ENCODE assay signal across 12 mouse cellular contexts in the genomic region with DNA sequence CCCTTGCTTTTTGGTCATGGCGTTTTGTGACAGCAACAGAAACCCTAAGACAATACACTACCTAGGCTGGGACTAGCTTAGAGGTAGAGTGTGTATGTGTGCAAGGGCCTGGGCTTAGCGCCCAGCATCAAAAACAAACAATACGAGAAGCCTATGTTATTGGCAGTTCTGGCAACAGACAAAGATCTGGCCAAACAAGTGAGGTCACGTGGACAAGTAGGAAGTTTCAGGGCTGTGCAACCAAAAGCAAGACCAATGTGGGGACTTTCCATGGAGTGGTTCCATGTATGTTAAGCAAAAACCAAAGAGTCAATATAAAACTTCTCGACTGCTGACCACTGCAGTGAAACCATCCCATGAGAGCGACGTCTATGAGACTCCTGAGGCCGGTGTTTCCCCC.
"Had no signal": no experiment of that assay in that cellular context is flagged by ENCODE, and none has a peak within 500 bp of the region (broad histone marks: within the 10 kb centered on the region; RNA-seq: fewer than 3 reads in every experiment).

No protein-coding gene starts in this region.

- H3K9ac ChIP-seq: kidney, embryonic 15.5 days; liver, embryonic 15.5 days; midbrain, embryonic 13.5 days; neural tube, embryonic 15.5 days had no signal

- ATAC-seq: midbrain, embryonic 13.5 days had no signal

- H3K27ac ChIP-seq: kidney, embryonic 15.5 days; left cerebral cortex, adult 2 months; limb, embryonic 10.5 days; liver, embryonic 15.5 days; midbrain, embryonic 13.5 days; neural tube, embryonic 15.5 days had no signal

- H3K4me1 ChIP-seq: neural tube, embryonic 15.5 days had no signal

- H3K9me3 ChIP-seq: kidney, embryonic 15.5 days; limb, embryonic 10.5 days; liver, embryonic 15.5 days; midbrain, embryonic 13.5 days; neural tube, embryonic 15.5 days had no signal

- H3K4me2 ChIP-seq: kidney, embryonic 15.5 days; liver, embryonic 15.5 days; midbrain, embryonic 13.5 days; neural tube, embryonic 15.5 days had no signal

- H3K4me3 ChIP-seq: kidney, embryonic 15.5 days; left cerebral cortex, adult 2 months; limb, embryonic 10.5 days; liver, embryonic 15.5 days; midbrain, embryonic 13.5 days; myocyte; neural tube, embryonic 15.5 days had no signal

- H3K27me3 ChIP-seq: kidney, embryonic 15.5 days; liver, embryonic 15.5 days; midbrain, embryonic 13.5 days; neural tube, embryonic 15.5 days had no signal

- H3K36me3 ChIP-seq: kidney, embryonic 15.5 days; liver, embryonic 15.5 days; midbrain, embryonic 13.5 days; neural tube, embryonic 15.5 days had no signal

- DNase-seq: kidney, adult 11 months; kidney, postnatal 14 days; right cerebral cortex, adult 18-20 months; right cerebral cortex, postnatal 25 days; thymus, postnatal 36 days had no signal
